Mouse (Mus musculus) embryo, embryonic 11 days (tissue): Measurements from ENCODE around the gene Dgkb.

Experiments
- DNase-seq: peaks from one replicate; pipeline ENCODE4 v3.0.0-alpha.2; 2015

Dgkb gene

GRCm38 (mm10) chr12:38386991-38387390 is 569.5 kb downstream of the Dgkb start:
- DNase-seq, result no peak

- DNase-seq, result no peak
These were observed 570.1 kb downstream of the Dgkb start for GRCm38 (mm10) chr12:38387654-38388053.

GRCm38 (mm10) chr12:38388243-38388642 is 570.7 kb downstream of the Dgkb start:
- DNase-seq, result no peak

- DNase-seq, result peak; percentile 2
These were observed 580.3 kb downstream of the Dgkb start for GRCm38 (mm10) chr12:38397754-38398312.

- no peak for DNase-seq
These were observed 582.6 kb downstream of the Dgkb start for GRCm38 (mm10) chr12:38400089-38400488.

- no peak for DNase-seq
These were observed 618.0 kb downstream of the Dgkb start for GRCm38 (mm10) chr12:38435364-38436130.

GRCm38 (mm10) chr12:38436131-38436436 is 618.6 kb downstream of the Dgkb start:
- DNase-seq, result no peak

GRCm38 (mm10) chr12:38450323-38451087 is 633.0 kb downstream of the Dgkb start:
- no peak for DNase-seq

GRCm38 (mm10) chr12:38451677-38452076 is 634.2 kb downstream of the Dgkb start:
- DNase-seq, result no peak

- no peak for DNase-seq
These were observed 650.7 kb downstream of the Dgkb start for GRCm38 (mm10) chr12:38468191-38468590.

- DNase-seq, result no peak
These were observed 651.1 kb downstream of the Dgkb start for GRCm38 (mm10) chr12:38468605-38469004.

- DNase-seq, result no peak
These were observed 679.7 kb downstream of the Dgkb start for GRCm38 (mm10) chr12:38497229-38497628.

GRCm38 (mm10) chr12:38500931-38501330 is 683.4 kb downstream of the Dgkb start:
- DNase-seq, result no peak

GRCm38 (mm10) chr12:38508195-38508594 is 690.7 kb downstream of the Dgkb start:
- no peak for DNase-seq

- DNase-seq, result no peak
These were observed 727.9 kb downstream of the Dgkb start for GRCm38 (mm10) chr12:38545431-38545830.

- DNase-seq, result no peak
These were observed 759.6 kb downstream of the Dgkb start for GRCm38 (mm10) chr12:38577141-38577540.

GRCm38 (mm10) chr12:38579191-38579817 is 761.8 kb downstream of the Dgkb start:
- no peak for DNase-seq

GRCm38 (mm10) chr12:38586368-38586865 is 768.9 kb downstream of the Dgkb start:
- DNase-seq, result no peak

- DNase-seq, result no peak
These were observed 772.4 kb downstream of the Dgkb start for GRCm38 (mm10) chr12:38589951-38590350.

GRCm38 (mm10) chr12:38593653-38594052 is 776.1 kb downstream of the Dgkb start:
- no peak for DNase-seq

GRCm38 (mm10) chr12:38594055-38594454 is 776.5 kb downstream of the Dgkb start:
- DNase-seq, result no peak

GRCm38 (mm10) chr12:38596416-38597062 is 779.0 kb downstream of the Dgkb start:
- DNase-seq, result peak; percentile 48

- DNase-seq, result peak; percentile 5
These were observed 780.6 kb downstream of the Dgkb start for GRCm38 (mm10) chr12:38598096-38598495.
